Mouse (Mus musculus) spleen, adult 12 weeks (tissue): ENCODE measurements around the gene Cox6b1.

Experiments
- DNase-seq: peaks from one replicate; pipeline ENCODE4 v3.0.0; 2022; ENCODE audit warnings: low spot score

Gene Cox6b1

DNA sequence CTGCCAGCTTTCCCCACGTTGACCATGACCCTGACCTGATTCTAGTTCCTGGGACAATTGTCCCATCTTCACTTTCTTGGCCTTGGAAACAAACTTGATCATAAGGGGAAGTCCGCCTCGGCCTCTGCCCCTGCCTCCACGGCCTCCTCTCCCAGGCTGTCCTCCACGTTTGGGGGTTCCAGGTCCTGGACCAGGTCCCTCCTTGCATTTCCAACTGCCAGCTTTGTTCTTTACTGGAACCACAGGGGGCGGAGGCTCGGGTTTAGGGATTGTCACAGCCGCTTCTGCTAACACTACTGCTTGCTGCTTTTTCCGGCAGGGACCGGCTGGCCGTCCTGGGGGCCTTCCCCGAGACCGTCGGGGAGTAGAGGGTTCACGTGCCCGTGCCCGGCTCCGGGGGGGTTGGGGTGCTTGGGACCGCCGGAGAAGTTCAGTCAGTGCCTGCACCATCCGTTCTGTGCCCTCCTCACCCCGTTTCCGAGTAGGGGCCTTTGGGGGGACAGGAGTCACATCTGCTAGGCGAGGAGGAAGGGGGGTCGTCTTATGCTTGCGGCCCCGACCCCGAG lies 39.4 kb downstream of the Cox6b1 start:
- no peak for DNase-seq

- DNase-seq = no peak
These were observed 40.8 kb downstream of the Cox6b1 start for GRCm38 (mm10) chr7:30585170-30585569.

GRCm38 (mm10) chr7:30584339-30584738 lies 41.6 kb downstream of the Cox6b1 start:
- DNase-seq = no peak

- DNase-seq = no peak
These were observed 44.4 kb downstream of the Cox6b1 start for GRCm38 (mm10) chr7:30581547-30581946.

DNA sequence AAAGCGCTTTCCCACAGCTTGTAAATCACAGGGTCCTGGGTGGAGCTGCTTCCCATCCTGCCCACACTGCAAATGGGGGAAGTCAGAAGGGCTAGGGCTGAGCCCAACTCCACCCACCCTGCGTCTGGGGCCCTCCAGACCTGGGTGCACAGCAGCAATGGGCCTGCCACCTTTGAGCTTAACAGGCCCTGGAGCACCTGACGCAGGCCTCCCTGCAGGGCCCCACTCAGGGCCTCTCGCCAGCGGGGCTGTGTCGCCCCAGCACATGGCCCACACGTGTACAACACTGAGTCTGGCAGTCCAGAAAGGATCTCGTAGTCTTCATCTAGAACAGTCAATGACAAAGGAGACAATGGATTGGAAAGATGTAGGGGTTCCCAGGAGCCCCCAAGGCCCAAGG lies 46.0 kb downstream of the Cox6b1 start:
- DNase-seq = no peak

DNA sequence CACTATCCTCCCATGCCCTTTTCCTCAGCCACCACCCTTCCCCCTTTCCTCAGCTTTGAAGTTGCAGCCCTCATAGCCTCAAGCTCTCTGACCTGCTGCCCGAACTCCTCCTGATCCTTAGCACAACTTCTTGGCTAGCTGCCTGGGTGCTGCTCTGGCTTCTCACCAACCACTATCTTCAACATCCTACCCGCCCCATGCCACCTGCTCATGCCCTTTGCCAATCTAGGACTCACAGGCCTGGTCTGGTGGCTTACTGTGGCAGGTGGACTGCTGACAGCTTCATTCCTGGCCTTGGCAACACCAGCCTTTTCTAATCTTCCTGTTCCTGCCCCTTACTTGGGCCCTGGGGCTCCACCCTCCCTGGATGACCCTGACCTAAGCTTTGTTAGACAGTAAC lies 53.0 kb downstream of the Cox6b1 start:
- DNase-seq = peak; percentile 58

DNA sequence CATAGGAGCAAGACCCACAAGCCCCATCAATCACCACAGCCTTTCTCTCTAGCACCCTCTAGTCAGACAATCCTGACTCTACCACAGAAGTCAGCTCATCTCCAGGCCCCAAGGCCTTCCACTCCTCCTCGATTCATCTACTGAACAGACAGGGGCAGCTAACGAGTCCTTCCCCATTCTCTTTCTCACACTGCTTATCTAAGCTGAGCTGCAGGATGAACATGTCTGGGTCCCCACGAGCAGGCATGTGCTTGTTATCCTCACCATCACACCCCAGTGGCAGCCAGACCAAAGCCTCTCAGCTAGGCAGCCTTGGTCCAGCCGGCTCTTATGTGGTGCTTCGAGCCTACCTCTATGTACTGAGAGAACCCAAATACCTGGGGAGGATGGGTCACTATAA lies 53.6 kb downstream of the Cox6b1 start:
- no peak for DNase-seq

- no peak for DNase-seq
These were observed 58.4 kb downstream of the Cox6b1 start for GRCm38 (mm10) chr7:30567555-30567954.
